Mouse (Mus musculus): ENCODE measurements at regions not wholly inside any gene's neighbourhood (a gene's known extent, or its start where the extent isn't known, plus 50 kb on each side); places are given as distances from the start of the nearest gene placed in this dataset.

DNA sequence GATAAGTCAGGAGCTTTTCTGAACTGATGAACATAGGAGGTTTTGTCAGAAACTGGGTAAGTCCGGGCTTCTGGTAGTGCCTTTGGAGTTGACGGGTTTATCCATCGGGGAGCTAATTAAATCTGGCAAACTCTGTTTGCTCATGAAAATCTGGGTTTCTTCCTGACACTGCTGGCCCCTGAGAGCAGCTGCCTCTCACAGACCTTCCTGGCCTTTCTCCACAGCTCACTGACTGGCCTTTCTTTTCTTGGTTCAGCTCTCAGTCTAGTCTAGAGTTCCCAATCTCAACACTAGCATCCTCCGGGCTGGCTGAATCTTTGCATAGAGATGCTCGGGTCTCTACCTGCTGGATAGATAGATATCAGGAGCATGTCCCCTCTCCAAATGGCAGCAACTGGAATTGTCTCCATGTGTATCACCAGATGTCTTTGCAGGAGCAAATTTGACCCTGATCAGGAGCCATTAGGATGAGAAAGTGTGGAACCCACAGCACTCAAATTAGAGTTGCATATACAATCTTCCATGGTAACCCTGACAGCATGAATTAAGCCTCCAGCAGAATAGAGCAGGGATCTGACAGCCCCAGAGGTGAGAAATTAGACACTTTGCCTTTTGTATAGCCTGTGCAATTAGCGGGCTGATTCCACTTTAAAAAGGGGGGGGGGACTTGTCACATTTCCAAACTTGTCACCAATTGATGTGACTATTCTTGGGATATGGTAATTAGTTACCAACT lies 63.2 kb upstream of the Elk3 start:
- ATAC-seq (ENCODE audit: low read depth) = no peak
- Histone ChIP-seq H3K27ac (ENCODE audit: low read length) (no peak overlapping the region), H3K4me3 (ENCODE audit: low read depth, low read length) (no peak overlapping the region), H3K9me3 (replicated peaks; ENCODE audit: control insufficient read depth, low read length) (no peaks in the 10 kb centered on the region), H3K9ac (ENCODE audit: low read depth, low read length) (no peak overlapping the region), H3K4me1 (ENCODE audit: control insufficient read depth, low read depth, low read length) (no peaks in the 10 kb centered on the region; the same call in 1 of the 2 replicates), H3K27me3 (ENCODE audit: control insufficient read depth, insufficient read depth, low read depth, low read length) (no peaks in the 10 kb centered on the region), H3K36me3 (ENCODE audit: control insufficient read depth, insufficient read depth) (no peaks in the 10 kb centered on the region), H3K4me2 (ENCODE audit: low read depth, low read length) (no peak overlapping the region)
- WGBS (ENCODE audit: insufficient replicate concordance) = 70% methylated on average over 6 of the region's 6 CpGs

DNA sequence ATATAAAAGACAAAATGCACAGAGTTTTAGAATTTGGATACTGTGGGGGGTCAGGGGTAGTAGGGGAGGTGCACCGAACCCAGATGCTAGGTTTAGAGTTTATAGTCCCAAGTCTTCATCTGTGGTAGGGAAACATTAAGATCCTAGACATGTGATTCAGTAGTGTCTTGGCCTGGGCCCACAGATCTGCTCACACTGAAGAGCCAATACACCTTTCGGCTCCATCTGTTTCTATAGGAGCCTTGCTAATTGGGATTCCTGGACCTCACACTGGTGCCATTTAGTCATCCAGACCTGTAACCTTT lies 63.7 kb upstream of the Elk3 start:
- Histone ChIP-seq H3K27me3 (ENCODE audit: control insufficient read depth, insufficient read depth, low read depth, low read length) (no peaks in the 10 kb centered on the region), H3K9me3 (replicated peaks; ENCODE audit: control insufficient read depth, low read length) (no peaks in the 10 kb centered on the region), H3K9ac (ENCODE audit: low read depth, low read length) (no peak overlapping the region), H3K4me2 (ENCODE audit: low read depth, low read length) (no peak overlapping the region), H3K4me1 (ENCODE audit: control insufficient read depth, low read depth, low read length) (no peaks in the 10 kb centered on the region; the same call in 1 of the 2 replicates), H3K36me3 (ENCODE audit: control insufficient read depth, insufficient read depth) (no peaks in the 10 kb centered on the region), H3K4me3 (ENCODE audit: low read depth, low read length) (no peak overlapping the region), H3K27ac (ENCODE audit: low read length) (no peak overlapping the region)
- no peak for ATAC-seq (ENCODE audit: low read depth)
- WGBS (ENCODE audit: insufficient replicate concordance) = 71% methylated on average over 2 of the region's 2 CpGs

DNA sequence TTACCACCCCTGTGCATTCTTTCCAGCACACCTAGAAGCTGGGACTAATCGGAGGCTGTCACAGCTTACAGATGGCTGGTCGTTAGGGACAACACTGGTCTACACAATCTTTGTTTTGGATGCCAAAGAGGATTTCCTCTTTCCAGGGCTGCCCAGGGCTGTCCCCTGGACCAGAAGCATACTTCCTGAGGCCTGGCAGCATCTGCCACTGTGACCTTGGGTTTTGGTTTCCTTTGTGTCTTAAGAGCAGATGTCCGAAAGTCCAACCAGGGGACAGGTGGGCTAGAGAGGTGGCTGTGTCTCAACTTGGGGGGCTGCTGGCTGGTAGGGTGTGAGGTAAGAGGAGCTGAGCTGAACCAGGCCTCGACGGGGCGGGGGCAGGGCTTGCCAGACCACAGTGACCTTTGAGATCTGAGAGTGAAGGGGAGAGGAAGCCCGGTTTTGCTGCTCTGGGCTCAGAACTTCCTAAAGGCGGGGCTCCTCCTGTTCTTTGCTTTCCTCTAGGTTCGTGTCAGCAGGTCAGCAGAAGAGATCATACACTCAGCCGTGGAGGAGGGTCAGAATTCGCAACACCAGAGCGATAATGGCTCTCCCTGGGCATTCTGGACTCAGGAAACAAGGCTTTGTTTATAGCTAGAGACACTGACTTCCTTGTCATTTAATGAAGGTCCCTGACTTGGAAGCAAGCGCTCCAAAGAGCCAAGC lies 64.2 kb upstream of the Elk3 start:
- H3K4me2 ChIP-seq (ENCODE audit: low read depth, low read length) = no peak overlapping the region
- no peaks in the 10 kb centered on the region for H3K9me3 ChIP-seq (replicated peaks; ENCODE audit: control insufficient read depth, low read length)
- WGBS (ENCODE audit: insufficient replicate concordance) = 19% methylated on average over 13 of the region's 13 CpGs

DNA sequence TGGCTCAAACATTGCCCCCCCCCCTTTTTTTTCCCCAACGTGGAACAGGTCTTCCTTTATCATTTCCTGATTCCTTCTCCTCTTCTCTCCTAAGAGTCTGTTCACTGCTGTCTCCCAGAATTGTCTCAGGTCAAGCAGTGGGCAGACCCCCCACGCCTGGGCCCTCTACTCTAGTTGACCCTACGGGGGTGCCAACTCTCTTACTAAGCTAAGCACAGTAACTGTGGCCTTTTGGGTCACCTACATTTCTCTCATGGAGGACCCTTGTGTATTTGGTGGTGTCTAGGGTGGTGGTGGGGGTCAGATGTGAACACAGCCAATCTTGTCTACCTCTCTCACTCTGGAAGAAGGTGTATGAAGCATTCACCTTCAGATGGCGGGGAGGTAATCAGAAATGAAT lies 64.8 kb upstream of the Elk3 start:
- H3K36me3 ChIP-seq (ENCODE audit: control insufficient read depth, insufficient read depth) = no peaks in the 10 kb centered on the region
- WGBS (ENCODE audit: insufficient replicate concordance) = 49% methylated on average over 4 of the region's 4 CpGs
- no peak overlapping the region for H3K4me2 ChIP-seq (ENCODE audit: low read depth, low read length)
- no peak for ATAC-seq (ENCODE audit: low read depth)
- no peak overlapping the region for H3K9ac ChIP-seq (ENCODE audit: low read depth, low read length)
- H3K27ac ChIP-seq (ENCODE audit: low read length) = no peak overlapping the region
- no peaks in the 10 kb centered on the region for H3K27me3 ChIP-seq (ENCODE audit: control insufficient read depth, insufficient read depth, low read depth, low read length)
- H3K4me1 ChIP-seq (ENCODE audit: control insufficient read depth, low read depth, low read length) = no peaks in the 10 kb centered on the region; the same call in 1 of the 2 replicates
- H3K9me3 ChIP-seq (replicated peaks; ENCODE audit: control insufficient read depth, low read length) = no peaks in the 10 kb centered on the region
- no peak overlapping the region for H3K4me3 ChIP-seq (ENCODE audit: low read depth, low read length)

More for the DNA sequence above, 64.2 kb upstream of the Elk3 start:
- H3K36me3 ChIP-seq (ENCODE audit: control insufficient read depth, insufficient read depth) = no peaks in the 10 kb centered on the region
- no peaks in the 10 kb centered on the region for H3K27me3 ChIP-seq (ENCODE audit: control insufficient read depth, insufficient read depth, low read depth, low read length)
- 0 out of 2 replicates have a peak overlapping the region, but pooled peaks have one; percentile 12 for H3K27ac ChIP-seq (ENCODE audit: low read length)
- H3K4me1 ChIP-seq (ENCODE audit: control insufficient read depth, low read depth, low read length) = no peaks in the 10 kb centered on the region; the same call in 1 of the 2 replicates
- peak; percentile 50; the same call in 1 of the 2 replicates for ATAC-seq (ENCODE audit: low read depth)
- no peak overlapping the region for H3K4me3 ChIP-seq (ENCODE audit: low read depth, low read length)
- no peak overlapping the region for H3K9ac ChIP-seq (ENCODE audit: low read depth, low read length)

DNA sequence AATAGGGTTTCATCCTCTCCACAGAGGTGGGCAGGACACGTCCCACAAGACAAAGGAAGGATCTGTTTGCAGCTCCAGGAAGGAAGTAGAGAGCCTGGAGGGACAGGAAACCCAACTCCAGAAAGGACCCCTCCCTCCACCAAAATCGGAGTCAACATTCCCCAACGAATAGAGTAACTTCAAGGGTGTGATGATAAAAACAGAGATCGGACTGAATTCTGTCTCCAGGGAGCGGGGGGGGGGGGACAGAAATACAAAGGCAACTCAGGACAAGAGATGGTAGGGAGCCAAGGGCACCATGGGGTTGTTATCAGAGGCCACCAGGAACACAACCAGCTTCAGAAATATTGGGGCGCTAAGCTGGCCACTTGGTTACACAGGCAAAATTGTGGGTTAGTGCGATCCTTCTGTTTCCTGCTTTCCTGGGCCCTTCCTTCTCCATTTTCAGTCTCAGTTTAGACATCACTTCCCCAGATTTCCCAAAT lies 65.6 kb upstream of the Elk3 start:
- H3K4me3 ChIP-seq (ENCODE audit: low read depth, low read length) = no peak overlapping the region
- no peaks in the 10 kb centered on the region for H3K9me3 ChIP-seq (replicated peaks; ENCODE audit: control insufficient read depth, low read length)
- no peak overlapping the region for H3K4me2 ChIP-seq (ENCODE audit: low read depth, low read length)
- H3K9ac ChIP-seq (ENCODE audit: low read depth, low read length) = no peak overlapping the region
- no peak for ATAC-seq (ENCODE audit: low read depth)
- H3K27me3 ChIP-seq (ENCODE audit: control insufficient read depth, insufficient read depth, low read depth, low read length) = no peaks in the 10 kb centered on the region
- H3K4me1 ChIP-seq (ENCODE audit: control insufficient read depth, low read depth, low read length) = no peaks in the 10 kb centered on the region; the same call in 1 of the 2 replicates
- no peak overlapping the region for H3K27ac ChIP-seq (ENCODE audit: low read length)
- WGBS (ENCODE audit: insufficient replicate concordance) = 28% methylated on average over 7 of the region's 7 CpGs
- H3K36me3 ChIP-seq (ENCODE audit: control insufficient read depth, insufficient read depth) = no peaks in the 10 kb centered on the region

DNA sequence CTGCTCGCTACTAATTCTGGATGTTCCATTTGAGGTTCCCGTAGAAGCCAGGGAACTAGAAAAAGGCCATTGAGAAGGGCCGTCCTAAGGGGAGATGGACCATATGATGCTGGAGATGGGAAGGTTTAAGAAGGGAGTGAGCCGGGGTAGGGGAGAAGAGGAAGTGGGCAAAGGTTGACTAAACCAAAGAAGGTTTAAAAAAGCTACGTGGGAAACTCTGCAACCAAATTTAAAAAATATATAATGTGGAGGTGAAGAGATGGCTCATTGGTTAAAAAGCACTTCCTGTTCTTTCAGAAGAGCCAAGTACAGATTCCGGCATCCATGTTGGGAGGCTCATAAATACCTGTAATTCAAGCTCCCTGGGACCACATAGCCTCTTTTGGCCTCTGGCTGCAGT lies 63.9 kb upstream of the Lta4h start:
- WGBS (ENCODE audit: insufficient replicate concordance) = 55% methylated on average over 6 of the region's 6 CpGs
- H3K27ac ChIP-seq (ENCODE audit: low read length) = no peak overlapping the region
- no peaks in the 10 kb centered on the region for H3K27me3 ChIP-seq (ENCODE audit: control insufficient read depth, insufficient read depth, low read depth, low read length)
- no peak overlapping the region for H3K4me2 ChIP-seq (ENCODE audit: low read depth, low read length)
- H3K9me3 ChIP-seq (replicated peaks; ENCODE audit: control insufficient read depth, low read length) = no peaks in the 10 kb centered on the region
- no peaks in the 10 kb centered on the region for H3K4me1 ChIP-seq (ENCODE audit: control insufficient read depth, low read depth, low read length)
- H3K9ac ChIP-seq (ENCODE audit: low read depth, low read length) = no peak overlapping the region
- H3K4me3 ChIP-seq (ENCODE audit: low read depth, low read length) = no peak overlapping the region
- H3K36me3 ChIP-seq (ENCODE audit: control insufficient read depth, insufficient read depth) = no peaks in the 10 kb centered on the region
- no peak for ATAC-seq (ENCODE audit: low read depth)

DNA sequence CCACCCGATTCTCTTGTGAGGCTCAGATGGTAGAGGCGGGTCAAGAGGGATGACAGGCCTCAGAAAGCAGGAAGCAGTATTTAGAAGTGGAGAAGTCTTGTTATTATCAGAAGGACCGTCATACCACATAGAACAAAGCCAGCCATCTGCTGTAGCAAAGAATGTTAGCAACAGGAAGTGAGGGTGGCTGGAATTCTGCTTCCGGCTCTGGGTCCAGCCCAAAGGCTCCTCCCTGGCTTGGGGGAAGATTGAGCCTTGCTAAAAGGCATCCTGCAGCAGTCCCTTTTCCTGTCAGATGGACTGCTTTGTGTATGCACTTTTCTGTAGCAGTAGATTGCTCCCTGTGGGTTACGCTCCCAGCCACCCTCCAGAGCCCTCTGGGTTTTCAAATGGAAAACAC lies 61.9 kb upstream of the Lta4h start:
- no peaks in the 10 kb centered on the region for H3K36me3 ChIP-seq (ENCODE audit: control insufficient read depth, insufficient read depth)
- ATAC-seq (ENCODE audit: low read depth) = no peak
- H3K27ac ChIP-seq (ENCODE audit: low read length) = no peak overlapping the region

DNA sequence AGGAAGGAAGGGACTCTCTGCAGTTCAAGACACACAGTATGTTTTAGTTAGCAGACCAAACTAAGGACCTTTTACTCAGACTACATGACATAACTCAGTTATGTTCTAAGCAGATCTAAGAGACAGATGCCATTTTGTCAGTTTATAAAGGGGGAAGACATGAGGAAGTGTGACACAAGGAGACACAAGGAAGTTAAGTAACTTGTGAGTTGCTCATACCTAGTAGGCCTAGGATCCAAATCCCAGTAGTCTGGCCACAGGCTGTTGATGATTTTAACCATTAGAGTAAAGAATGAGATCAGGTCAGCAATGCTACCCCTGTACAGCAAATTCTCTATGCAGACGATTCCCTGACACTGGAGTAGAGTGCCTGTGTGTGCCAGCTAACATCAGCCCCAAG lies 59.3 kb upstream of the Lta4h start:
- Histone ChIP-seq H3K27me3 (ENCODE audit: control insufficient read depth, insufficient read depth, low read depth, low read length) (no peaks in the 10 kb centered on the region), H3K4me1 (ENCODE audit: control insufficient read depth, low read depth, low read length) (no peaks in the 10 kb centered on the region), H3K9ac (ENCODE audit: low read depth, low read length) (no peak overlapping the region), H3K27ac (ENCODE audit: low read length) (no peak overlapping the region), H3K36me3 (ENCODE audit: control insufficient read depth, insufficient read depth) (no peaks in the 10 kb centered on the region), H3K4me3 (ENCODE audit: low read depth, low read length) (no peak overlapping the region), H3K9me3 (replicated peaks; ENCODE audit: control insufficient read depth, low read length) (no peaks in the 10 kb centered on the region), H3K4me2 (ENCODE audit: low read depth, low read length) (no peak overlapping the region)
- WGBS (ENCODE audit: insufficient replicate concordance) = 63% methylated on average over 1 of the region's 1 CpGs
- ATAC-seq (ENCODE audit: low read depth) = no peak

More for the DNA sequence above, 61.9 kb upstream of the Lta4h start:
- Histone ChIP-seq H3K4me3 (ENCODE audit: low read depth, low read length) (no peak overlapping the region), H3K4me1 (ENCODE audit: control insufficient read depth, low read depth, low read length) (no peaks in the 10 kb centered on the region), H3K9me3 (replicated peaks; ENCODE audit: control insufficient read depth, low read length) (no peaks in the 10 kb centered on the region), H3K9ac (ENCODE audit: low read depth, low read length) (no peak overlapping the region), H3K27me3 (ENCODE audit: control insufficient read depth, insufficient read depth, low read depth, low read length) (no peaks in the 10 kb centered on the region), H3K4me2 (ENCODE audit: low read depth, low read length) (no peak overlapping the region)
- 38% methylated on average over 5 of the region's 5 CpGs for WGBS (ENCODE audit: insufficient replicate concordance)

DNA sequence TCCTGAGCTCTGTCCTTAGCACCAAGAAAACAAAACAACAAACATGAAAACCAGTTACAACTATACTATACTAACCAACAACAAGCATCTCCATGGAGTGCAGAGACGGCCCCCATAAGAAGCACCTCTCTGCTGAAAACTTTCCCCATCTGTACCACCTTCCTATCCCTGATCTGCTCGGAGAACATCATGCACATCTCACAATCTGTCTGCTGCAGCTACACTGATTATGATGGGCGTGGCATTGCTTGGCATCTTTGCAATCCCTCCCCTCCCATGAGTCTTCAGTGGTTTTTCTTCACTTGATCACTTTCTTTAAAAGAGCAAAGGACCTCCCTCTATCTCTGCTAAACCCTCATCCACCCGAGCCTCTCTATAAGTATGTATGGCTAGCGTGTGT lies 55.5 kb upstream of the Lta4h start:
- 40% methylated on average over 5 of the region's 5 CpGs for WGBS (ENCODE audit: insufficient replicate concordance)
- H3K4me2 ChIP-seq (ENCODE audit: low read depth, low read length) = no peak overlapping the region

More for the DNA sequence above, 55.5 kb upstream of the Lta4h start:
- Histone ChIP-seq H3K4me1 (ENCODE audit: control insufficient read depth, low read depth, low read length) (no peaks in the 10 kb centered on the region), H3K9me3 (replicated peaks; ENCODE audit: control insufficient read depth, low read length) (no peaks in the 10 kb centered on the region), H3K4me3 (ENCODE audit: low read depth, low read length) (no peak overlapping the region), H3K9ac (ENCODE audit: low read depth, low read length) (no peak overlapping the region), H3K27me3 (ENCODE audit: control insufficient read depth, insufficient read depth, low read depth, low read length) (no peaks in the 10 kb centered on the region), H3K27ac (ENCODE audit: low read length) (no peak overlapping the region), H3K36me3 (ENCODE audit: control insufficient read depth, insufficient read depth) (no peaks in the 10 kb centered on the region)
- ATAC-seq (ENCODE audit: low read depth) = no peak
